Mouse (Mus musculus) liver, embryonic 15.5 days (tissue): ENCODE measurements around the gene Gm20388. TPM values are rescaled to one million over a fixed set of nuclear protein-coding genes. Genes with fewer than 3 reads are reported as not detected.

ENCODE experiments used
- ATAC-seq: fragments of 200-750 bp; cut with Nextera tagmentation; 2 replicates; pipeline ENCODE4 v1.8.0; 2017; ENCODE audit warnings: moderate number of reproducible peaks, mild to moderate bottlenecking, moderate library complexity; ENCODE audit not compliant: insufficient read depth
- H3K27ac ChIP-seq: fragments of 300-500 bp; sonication (generic); replicated peaks from 2 replicates; pipeline ENCODE4 v1.5.1; 2015; ENCODE audit warnings: mild to moderate bottlenecking, inconsistent platforms
- H3K27me3 ChIP-seq: fragments of 300-500 bp; sonication (generic); 2 replicates; pipeline ENCODE4 v1.6.1; 2015; ENCODE audit warnings: mild to moderate bottlenecking, inconsistent platforms
- H3K36me3 ChIP-seq: fragments of 300-500 bp; sonication (generic); replicated peaks from 2 replicates; pipeline ENCODE4 v1.6.1; 2015; ENCODE audit warnings: moderate library complexity, mild to moderate bottlenecking, inconsistent platforms
- H3K4me1 ChIP-seq: fragments of 300-500 bp; sonication (generic); replicated peaks from 2 replicates; pipeline ENCODE4 v1.6.1; 2015; ENCODE audit warnings: inconsistent platforms
- H3K4me2 ChIP-seq: fragments of 300-500 bp; sonication (generic); 2 replicates; pipeline ENCODE4 v1.6.1; 2015; ENCODE audit warnings: moderate library complexity, mild to moderate bottlenecking, inconsistent platforms
- H3K4me3 ChIP-seq: fragments of 300-500 bp; sonication (generic); replicated peaks from 2 replicates; pipeline ENCODE4 v1.5.1; 2015; ENCODE audit warnings: mild to moderate bottlenecking, inconsistent platforms
- H3K9ac ChIP-seq: fragments of 300-500 bp; sonication (generic); 2 replicates; pipeline ENCODE4 v1.6.1; 2015; ENCODE audit warnings: moderate library complexity, mild to moderate bottlenecking, inconsistent platforms
- H3K9me3 ChIP-seq: fragments of 300-500 bp; sonication (generic); replicated peaks from 2 replicates; pipeline ENCODE4 v1.6.1; 2016; ENCODE audit warnings: inconsistent platforms
- WGBS: fragments of 180-500 bp; shearing (Covaris S2); methylation state at CpG from one replicate; pipeline ENCODE4 v1.1.7; 2015; ENCODE audit warnings: mixed read lengths; ENCODE audit not compliant: insufficient replicate concordance; 5-methylcytosine and 5-hydroxymethylcytosine counted together
- polyA plus RNA-seq: library from polyadenylated mRNA; unstranded; fragments of >200 nt; fragmentation: Nextera tagmentation; extraction: Ambion mirVana; gene quantifications from 2 replicates; pipeline ENCODE4 v1.2.1, GENCODE M21; 2015

Gene Gm20388
- polyA plus RNA-seq, 1 experiment from 2014 or later, result not detected

DNA sequence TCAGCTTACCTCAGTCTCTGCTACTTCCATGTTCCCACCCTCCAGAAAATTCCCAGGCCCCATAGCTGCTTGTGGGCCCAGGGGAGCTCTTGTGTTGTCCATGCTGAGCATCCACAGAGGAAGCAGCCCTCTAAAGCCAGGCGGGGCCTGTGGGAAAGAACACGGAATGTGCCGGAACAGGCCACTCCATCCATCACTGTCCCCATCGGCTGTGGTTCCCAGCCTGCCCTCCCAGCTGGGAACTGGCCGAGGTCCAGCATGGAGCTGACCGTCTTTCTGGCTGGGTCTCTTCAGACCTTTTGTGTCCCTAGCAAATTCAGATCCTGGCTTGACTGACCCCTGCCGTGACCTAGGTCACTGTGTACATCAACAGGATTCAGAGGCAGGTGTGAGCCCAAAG is 2744.1 kb downstream of the Gm20388 start:
- H3K36me3 ChIP-seq, result peaks cover 7% of the 10 kb centered on the region; the same call in 1 of the 2 replicates
- 0 out of 2 replicates have a peak, but pooled peaks cover 6% of the 10 kb centered on the region for H3K4me1 ChIP-seq
- H3K4me3 ChIP-seq, result no peak overlapping the region
- no peaks in the 10 kb centered on the region for H3K9me3 ChIP-seq
- no peaks in the 10 kb centered on the region for H3K27me3 ChIP-seq
- no peak overlapping the region for H3K9ac ChIP-seq
- no peak overlapping the region for H3K27ac ChIP-seq
- ATAC-seq, result no peak
- no peak overlapping the region for H3K4me2 ChIP-seq
- WGBS, result 77% methylated on average over 7 of the region's 7 CpGs

DNA sequence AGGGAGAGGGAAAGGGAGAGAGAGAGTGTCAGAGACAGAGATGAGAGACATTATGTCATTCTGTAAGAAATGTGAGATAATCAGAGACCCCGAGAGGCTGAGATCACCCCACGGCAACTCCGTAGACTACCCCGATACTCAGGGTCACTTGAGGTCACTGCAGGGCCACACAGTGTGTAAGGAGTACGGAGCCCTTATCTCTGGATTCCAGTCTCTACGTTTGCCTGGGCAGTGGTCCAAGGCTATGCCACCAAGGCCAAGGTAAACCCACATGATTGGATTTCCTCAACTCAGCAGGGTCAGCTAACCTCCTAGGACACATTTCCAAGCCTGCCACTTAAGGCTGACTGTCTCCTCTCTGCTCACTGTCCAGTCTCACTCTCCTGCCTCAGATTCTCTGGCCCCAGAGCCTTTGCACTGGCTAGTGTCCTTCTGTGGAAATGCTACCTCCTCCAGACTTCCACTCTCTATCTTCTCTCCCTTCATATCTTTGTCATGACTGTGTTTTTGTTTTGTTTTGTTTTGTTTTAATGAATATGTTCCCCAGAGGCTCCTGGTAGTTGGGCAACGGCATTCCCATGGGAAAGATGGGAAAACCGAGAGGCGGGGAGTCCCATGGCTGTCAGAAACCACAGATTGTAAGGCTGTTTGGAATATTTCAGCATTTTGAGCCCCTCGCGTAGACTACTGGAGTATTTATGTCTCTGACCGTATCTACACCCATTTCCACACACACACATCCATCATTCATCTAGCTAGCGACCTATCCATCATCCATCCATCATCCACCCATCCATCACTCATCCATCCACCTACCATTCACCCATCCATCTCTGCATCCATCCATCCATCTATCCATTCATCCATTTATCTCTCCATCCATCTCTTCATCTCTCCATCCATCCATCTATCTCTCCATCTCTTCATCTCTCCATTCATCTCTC is 2745.7 kb downstream of the Gm20388 start:
- Histone ChIP-seq H3K36me3 (no peaks in the 10 kb centered on the region), H3K9ac (no peak overlapping the region), H3K4me3 (no peak overlapping the region), H3K27me3 (no peaks in the 10 kb centered on the region), H3K4me2 (no peak overlapping the region), H3K27ac (no peak overlapping the region), H3K9me3 (no peaks in the 10 kb centered on the region), H3K4me1 (0 out of 2 replicates have a peak, but pooled peaks cover 6% of the 10 kb centered on the region)
- 57% methylated on average over 13 of the region's 13 CpGs for WGBS
- no peak for ATAC-seq

- Histone ChIP-seq H3K4me1 (peaks cover 9% of the 10 kb centered on the region; the same call in 1 of the 2 replicates), H3K36me3 (no peaks in the 10 kb centered on the region), H3K9ac (no peak overlapping the region), H3K4me2 (no peak overlapping the region), H3K27ac (no peak overlapping the region), H3K9me3 (no peaks in the 10 kb centered on the region), H3K27me3 (no peaks in the 10 kb centered on the region), H3K4me3 (no peak overlapping the region)
- ATAC-seq, result no peak
- WGBS, result 78% methylated on average over 10 of the region's 10 CpGs
Observed at GRCm38 (mm10) chr8:122658149-122658806, 2747.6 kb downstream of the Gm20388 start.

- Histone ChIP-seq H3K4me3 (no peak overlapping the region), H3K27me3 (no peaks in the 10 kb centered on the region), H3K4me1 (peaks cover 13% of the 10 kb centered on the region; the same call in 1 of the 2 replicates), H3K9ac (no peak overlapping the region), H3K4me2 (no peak overlapping the region), H3K36me3 (no peaks in the 10 kb centered on the region), H3K9me3 (no peaks in the 10 kb centered on the region), H3K27ac (no peak overlapping the region)
- no peak for ATAC-seq
- 77% methylated on average over 9 of the region's 9 CpGs for WGBS
Observed at GRCm38 (mm10) chr8:122658807-122659160, 2748.1 kb downstream of the Gm20388 start.

DNA sequence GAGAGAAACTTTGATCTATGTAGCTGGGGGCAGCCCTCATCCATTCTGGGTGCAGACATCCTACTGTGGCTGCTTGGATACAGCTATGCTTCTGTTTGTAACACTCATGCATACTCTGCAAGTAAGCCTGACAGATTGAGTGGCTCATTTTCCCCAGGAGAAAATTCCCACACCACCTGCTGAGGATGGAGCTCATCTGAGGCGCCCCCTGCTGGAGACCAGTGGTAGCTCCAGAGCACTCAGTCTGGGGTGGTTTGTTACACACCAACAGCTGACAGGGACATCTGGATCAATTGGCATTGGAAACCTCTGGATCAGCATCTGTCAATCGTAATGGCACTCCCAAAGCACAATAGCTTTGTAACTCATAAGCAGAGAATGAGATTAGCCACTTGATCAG is 2749.4 kb downstream of the Gm20388 start:
- H3K9ac ChIP-seq, result no peak overlapping the region
- H3K4me1 ChIP-seq, result peaks cover 22% of the 10 kb centered on the region
- WGBS, result 40% methylated on average over 2 of the region's 2 CpGs
- H3K4me2 ChIP-seq, result no peak overlapping the region
- ATAC-seq, result no peak
- no peak overlapping the region for H3K4me3 ChIP-seq
- H3K9me3 ChIP-seq, result no peaks in the 10 kb centered on the region
- H3K27ac ChIP-seq, result no peak overlapping the region
- no peaks in the 10 kb centered on the region for H3K27me3 ChIP-seq
- no peaks in the 10 kb centered on the region for H3K36me3 ChIP-seq

- no peak overlapping the region for H3K9ac ChIP-seq
- no peaks in the 10 kb centered on the region for H3K27me3 ChIP-seq
- WGBS, result 70% methylated on average over 7 of the region's 7 CpGs
- ATAC-seq, result no peak
- H3K36me3 ChIP-seq, result no peaks in the 10 kb centered on the region
- no peak overlapping the region for H3K4me3 ChIP-seq
- peaks cover 32% of the 10 kb centered on the region for H3K4me1 ChIP-seq
- H3K9me3 ChIP-seq, result no peaks in the 10 kb centered on the region
- H3K27ac ChIP-seq, result no peak overlapping the region
- H3K4me2 ChIP-seq, result no peak overlapping the region
Observed at GRCm38 (mm10) chr8:122661138-122661537, 2750.5 kb downstream of the Gm20388 start.

DNA sequence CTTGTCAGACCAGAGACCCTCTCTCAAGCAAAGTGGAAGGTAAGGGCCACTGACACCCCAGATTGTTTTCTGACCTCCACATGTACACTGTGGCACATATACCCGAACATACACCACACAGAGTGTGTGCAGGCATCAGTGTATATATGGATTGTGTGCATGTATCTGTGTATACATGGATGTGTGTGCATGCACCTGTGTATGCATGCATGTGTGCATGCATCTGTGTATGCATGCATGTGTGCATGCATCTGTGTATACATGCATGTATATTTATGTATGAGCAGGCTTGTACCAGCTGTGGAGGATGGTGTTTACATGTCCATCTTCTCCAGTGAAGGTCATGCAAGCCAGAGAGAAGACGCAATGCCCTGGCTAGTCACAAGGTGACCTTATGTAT is 2751.3 kb downstream of the Gm20388 start:
- 80% methylated on average over 2 of the region's 2 CpGs for WGBS

GRCm38 (mm10) chr8:122663106-122663505 is 2752.5 kb downstream of the Gm20388 start:
- peaks cover 15% of the 10 kb centered on the region for H3K27me3 ChIP-seq
- H3K9ac ChIP-seq, result no peak overlapping the region
- H3K9me3 ChIP-seq, result no peaks in the 10 kb centered on the region
- H3K27ac ChIP-seq, result no peak overlapping the region
- H3K4me1 ChIP-seq, result peaks cover 49% of the 10 kb centered on the region
- no peak overlapping the region for H3K4me2 ChIP-seq
- no peak overlapping the region for H3K4me3 ChIP-seq
- WGBS, result 62% methylated on average over 3 of the region's 3 CpGs
- no peak for ATAC-seq
- no peaks in the 10 kb centered on the region for H3K36me3 ChIP-seq

More for the DNA sequence above, 2751.3 kb downstream of the Gm20388 start:
- H3K4me1 ChIP-seq, result peaks cover 37% of the 10 kb centered on the region
- no peak overlapping the region for H3K27ac ChIP-seq
- H3K36me3 ChIP-seq, result no peaks in the 10 kb centered on the region
- no peak for ATAC-seq
- peaks cover 3% of the 10 kb centered on the region; the same call in 1 of the 2 replicates for H3K27me3 ChIP-seq
- no peak overlapping the region for H3K4me2 ChIP-seq
- H3K9me3 ChIP-seq, result no peaks in the 10 kb centered on the region
- no peak overlapping the region for H3K9ac ChIP-seq
- no peak overlapping the region for H3K4me3 ChIP-seq

- no peak overlapping the region for H3K4me3 ChIP-seq
Observed at GRCm38 (mm10) chr8:122663670-122664069, 2753.0 kb downstream of the Gm20388 start.

GRCm38 (mm10) chr8:122665221-122665620 is 2754.6 kb downstream of the Gm20388 start:
- Histone ChIP-seq H3K4me1 (peaks cover 61% of the 10 kb centered on the region), H3K9ac (no peak overlapping the region), H3K4me3 (no peak overlapping the region), H3K36me3 (no peaks in the 10 kb centered on the region), H3K9me3 (no peaks in the 10 kb centered on the region), H3K27ac (peak overlapping the region; percentile 14; the same call in 1 of the 2 replicates), H3K4me2 (no peak overlapping the region), H3K27me3 (peaks cover 33% of the 10 kb centered on the region)
- ATAC-seq, result no peak
- 47% methylated on average over 8 of the region's 8 CpGs for WGBS

More at GRCm38 (mm10) chr8:122663670-122664069, 2753.0 kb downstream of the Gm20388 start:
- no peak overlapping the region for H3K4me2 ChIP-seq
- H3K27me3 ChIP-seq, result peaks cover 20% of the 10 kb centered on the region
- no peaks in the 10 kb centered on the region for H3K36me3 ChIP-seq
- H3K4me1 ChIP-seq, result peaks cover 53% of the 10 kb centered on the region
- ATAC-seq, result no peak
- WGBS, result 72% methylated on average over 5 of the region's 5 CpGs
- H3K27ac ChIP-seq, result no peak overlapping the region
- H3K9ac ChIP-seq, result no peak overlapping the region
- no peaks in the 10 kb centered on the region for H3K9me3 ChIP-seq

DNA sequence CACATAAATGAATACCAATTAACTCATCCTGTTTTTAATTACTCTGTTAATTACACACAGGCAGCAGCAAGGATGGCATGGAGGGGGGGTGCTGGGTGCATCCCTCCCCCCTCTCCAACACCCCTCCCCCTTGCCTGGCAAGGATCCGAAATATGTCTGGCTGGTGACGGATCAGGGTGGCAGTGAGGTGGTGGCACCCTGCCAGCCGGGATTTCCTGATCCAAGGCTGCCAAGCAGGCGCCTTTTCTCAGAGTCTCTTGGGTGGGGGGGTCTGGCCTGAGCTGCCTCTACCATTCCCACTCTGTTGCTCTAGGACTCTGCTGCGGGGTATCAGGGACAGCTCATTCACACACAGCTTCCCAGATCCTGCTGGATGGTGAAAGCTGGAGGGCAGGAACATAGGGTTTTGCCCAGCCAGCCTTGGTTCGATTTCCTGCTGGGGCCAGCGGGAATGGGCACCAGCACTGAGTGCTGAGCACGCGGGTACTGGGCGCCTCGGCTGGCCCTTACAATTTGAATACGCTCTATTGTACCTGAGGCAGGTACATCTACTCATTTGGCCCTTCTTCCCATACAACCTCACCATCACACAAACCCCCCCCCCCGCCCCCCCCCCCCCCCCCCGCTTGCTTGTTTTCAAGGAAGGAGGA is 2755.2 kb downstream of the Gm20388 start:
- H3K9ac ChIP-seq, result 0 out of 2 replicates have a peak overlapping the region, but pooled peaks have one; percentile 8
- no peak for ATAC-seq
- H3K4me2 ChIP-seq, result peak overlapping the region; percentile 65
- H3K4me3 ChIP-seq, result peak overlapping the region; percentile 28
- peaks cover 39% of the 10 kb centered on the region for H3K27me3 ChIP-seq
- H3K9me3 ChIP-seq, result no peaks in the 10 kb centered on the region
- H3K27ac ChIP-seq, result peak overlapping the region; percentile 53; the same call in 1 of the 2 replicates
- 44% methylated on average over 13 of the region's 14 CpGs for WGBS
- H3K4me1 ChIP-seq, result peaks cover 67% of the 10 kb centered on the region
- no peaks in the 10 kb centered on the region for H3K36me3 ChIP-seq
